Mouse (Mus musculus): ENCODE data around the gene Gse1.

Gene Gse1

GRCm38 (mm10) chr8:120476711-120477575 lies 248.7 kb downstream of the Gse1 start:
- no peak for DNase-seq (ENCODE audit: low read depth, low spot score)

- DNase-seq (ENCODE audit: low read depth, low spot score), result no peak
Measured at GRCm38 (mm10) chr8:120478754-120479153, 250.5 kb downstream of the Gse1 start.

GRCm38 (mm10) chr8:120479691-120480090 lies 251.4 kb downstream of the Gse1 start:
- DNase-seq (ENCODE audit: low read depth, low spot score), result no peak

GRCm38 (mm10) chr8:120482015-120482689 lies 253.9 kb downstream of the Gse1 start:
- DNase-seq (ENCODE audit: low read depth, low spot score), result no peak

- no peak for DNase-seq (ENCODE audit: low read depth, low spot score)
Measured at GRCm38 (mm10) chr8:120484460-120484859, 256.2 kb downstream of the Gse1 start.

GRCm38 (mm10) chr8:120485116-120485515 lies 256.9 kb downstream of the Gse1 start:
- DNase-seq (ENCODE audit: low read depth, low spot score), result no peak

GRCm38 (mm10) chr8:120485551-120486476 lies 257.6 kb downstream of the Gse1 start:
- no peak for DNase-seq (ENCODE audit: low read depth, low spot score)

GRCm38 (mm10) chr8:120486477-120487376 lies 258.5 kb downstream of the Gse1 start:
- DNase-seq (ENCODE audit: low read depth, low spot score), result no peak

GRCm38 (mm10) chr8:120487377-120487728 lies 259.1 kb downstream of the Gse1 start:
- no peak for DNase-seq (ENCODE audit: low read depth, low spot score)

GRCm38 (mm10) chr8:120487729-120488510 lies 259.7 kb downstream of the Gse1 start:
- no peak for DNase-seq (ENCODE audit: low read depth, low spot score)

GRCm38 (mm10) chr8:120488636-120489131 lies 260.4 kb downstream of the Gse1 start:
- no peak for DNase-seq (ENCODE audit: low read depth, low spot score)

- DNase-seq (ENCODE audit: low read depth, low spot score), result no peak
Measured at GRCm38 (mm10) chr8:120489142-120489754, 261.0 kb downstream of the Gse1 start.

GRCm38 (mm10) chr8:120489771-120490281 lies 261.6 kb downstream of the Gse1 start:
- DNase-seq (ENCODE audit: low read depth, low spot score), result no peak

GRCm38 (mm10) chr8:120490354-120491141 lies 262.3 kb downstream of the Gse1 start:
- DNase-seq (ENCODE audit: low read depth, low spot score), result no peak

- no peak for DNase-seq (ENCODE audit: low read depth, low spot score)
Measured at GRCm38 (mm10) chr8:120491166-120491793, 263.0 kb downstream of the Gse1 start.

GRCm38 (mm10) chr8:120492193-120492880 lies 264.1 kb downstream of the Gse1 start:
- no peak for DNase-seq (ENCODE audit: low read depth, low spot score)

- no peak for DNase-seq (ENCODE audit: low read depth, low spot score)
Measured at GRCm38 (mm10) chr8:120492881-120493220, 264.6 kb downstream of the Gse1 start.
